Mouse (Mus musculus) gastrocnemius, postnatal 14 days (tissue): ENCODE measurements at regions not wholly inside any gene's neighbourhood (a gene's known extent, or its start where the extent isn't known, plus 50 kb on each side); places are given as distances from the start of the nearest gene placed in this dataset.

Experiments
- DNase-seq: peaks from one replicate; pipeline ENCODE4 v3.0.0; 2021; ENCODE audit warnings: mixed read lengths
- intact Hi-C: fragments of 180-260 bp; cut with DNase I; formaldehyde crosslinking; loops from one replicate; pipeline ENCODE4 v1.15.1; 2025; ENCODE audit warnings: low total_unique reads

- intact Hi-C loops: no loop called here
- no peak for DNase-seq
These were observed 107.6 kb upstream of the Igfbp7 start for GRCm38 (mm10) chr5:77515448-77515847.

GRCm38 (mm10) chr5:77502684-77503083 is 94.8 kb upstream of the Igfbp7 start:
- intact Hi-C loops: no loop called here
- no peak for DNase-seq

GRCm38 (mm10) chr5:77499949-77500460 is 92.2 kb upstream of the Igfbp7 start:
- no peak for DNase-seq
- intact Hi-C loops: no loop called here

- intact Hi-C loops: no loop called here
- DNase-seq: no peak
These were observed 86.8 kb upstream of the Igfbp7 start for GRCm38 (mm10) chr5:77494601-77495000.

- no peak for DNase-seq
- intact Hi-C loops: no loop called here
These were observed 81.1 kb upstream of the Igfbp7 start for GRCm38 (mm10) chr5:77488969-77489368.

- intact Hi-C loops: no loop called here
- DNase-seq: no peak
These were observed 80.3 kb upstream of the Igfbp7 start for GRCm38 (mm10) chr5:77487837-77488827.

- DNase-seq: no peak
- intact Hi-C loops: no loop called here
These were observed 75.3 kb upstream of the Igfbp7 start for GRCm38 (mm10) chr5:77483053-77483717.

GRCm38 (mm10) chr5:77481811-77482210 is 74.0 kb upstream of the Igfbp7 start:
- intact Hi-C loops: no loop called here
- DNase-seq: no peak

- no peak for DNase-seq
- intact Hi-C loops: no loop called here
These were observed 70.0 kb upstream of the Igfbp7 start for GRCm38 (mm10) chr5:77477794-77478193.

- intact Hi-C loops: no loop called here
- no peak for DNase-seq
These were observed 66.2 kb upstream of the Igfbp7 start for GRCm38 (mm10) chr5:77473896-77474486.

GRCm38 (mm10) chr5:77469236-77469766 is 61.5 kb upstream of the Igfbp7 start:
- intact Hi-C loops: loop anchor here (5.0 kb wide), 1 partner anchor 117 kb away; no protein-coding TSS in a partner anchor
- DNase-seq: no peak

GRCm38 (mm10) chr5:77468467-77468866 is 60.6 kb upstream of the Igfbp7 start:
- peak; percentile 61 for DNase-seq
- intact Hi-C loops: loop anchor here (5.0 kb wide), 1 partner anchor 116 kb away; no protein-coding TSS in a partner anchor

- DNase-seq: peak; percentile 76
- intact Hi-C loops: loop anchor here (5.0 kb wide), 1 partner anchor 113 kb away; no protein-coding TSS in a partner anchor
These were observed 57.2 kb upstream of the Igfbp7 start for GRCm38 (mm10) chr5:77464851-77465548.

- intact Hi-C loops: no loop called here
- DNase-seq: peak; percentile 90
These were observed 52.3 kb upstream of the Igfbp7 start for GRCm38 (mm10) chr5:77459896-77460717.
